Mouse (Mus musculus): ENCODE measurements around the gene 4931409K22Rik. TPM values are rescaled to one million over a fixed set of nuclear protein-coding genes. Genes with fewer than 3 reads are reported as not detected.
"Not testable (repeated sequence)": the region's sequence is repeated elsewhere in the genome, so short reads cannot be mapped to it uniquely, and the experiment has no call there.

The 4931409K22Rik gene
- polyA plus RNA-seq, 1 experiment from 2014 or later, result 0.18 TPM

DNA sequence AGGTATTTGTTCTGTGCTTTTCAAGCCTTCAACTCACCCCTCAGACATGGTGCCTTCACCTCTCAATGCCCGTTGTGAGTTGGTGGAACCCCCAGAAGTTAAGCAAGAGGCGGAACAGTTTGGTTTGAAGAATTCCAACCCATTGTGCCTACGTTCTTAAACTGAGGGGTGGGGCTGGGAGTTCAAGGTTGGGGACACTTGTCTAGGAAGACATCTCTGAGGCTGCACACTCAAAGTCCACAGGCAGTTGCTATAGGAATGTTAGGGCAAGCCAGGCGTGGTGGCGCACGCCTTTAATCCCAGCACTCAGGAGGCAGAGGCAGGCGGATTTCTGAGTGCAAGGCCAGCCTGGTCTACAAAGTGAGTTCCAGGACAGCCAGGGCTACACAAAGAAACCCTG, 1.3 kb downstream of the 4931409K22Rik start:
- not testable (repeated sequence) for H3K27ac ChIP-seq (replicated peaks); H3K4me2 ChIP-seq; H3K36me3 ChIP-seq; H3K27me3 ChIP-seq; H3K4me3 ChIP-seq; H3K9ac ChIP-seq; H3K9me3 ChIP-seq; ATAC-seq (ENCODE audit: low FRiP score, low read depth)
- H3K4me1 ChIP-seq (replicated peaks), result peaks cover 17% of the 10 kb centered on the region
- WGBS, result 90% methylated on average over 7 of the region's 7 CpGs

DNA sequence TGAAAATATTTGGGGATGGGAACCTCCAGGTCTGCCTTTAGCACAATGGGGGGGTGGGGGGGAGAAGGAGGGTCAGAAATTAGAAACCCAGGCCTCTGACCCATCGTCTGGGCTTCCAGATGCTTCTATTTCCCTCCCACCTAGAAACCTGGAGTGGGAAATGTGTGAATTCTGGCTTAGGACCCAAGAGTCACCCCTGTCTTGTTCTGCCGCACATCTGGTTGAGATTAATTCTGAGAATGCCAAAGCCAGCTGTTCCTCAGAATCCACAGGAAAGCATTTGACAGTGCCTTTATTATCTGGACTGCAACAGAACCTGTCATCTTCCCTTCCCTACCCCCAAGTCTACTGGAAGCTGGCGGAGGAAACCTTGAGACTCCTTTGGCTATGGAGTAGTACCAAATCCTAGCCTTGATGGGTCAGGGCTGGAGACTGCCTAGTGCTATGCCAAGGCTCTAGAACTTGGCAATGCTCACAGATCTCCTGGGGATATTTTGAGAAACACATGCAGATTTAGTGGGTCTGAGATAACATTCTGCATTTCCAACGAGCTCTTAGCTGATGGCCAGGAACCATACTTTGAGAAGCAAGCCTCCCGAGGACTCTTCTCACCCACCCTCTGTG, 2.9 kb downstream of the 4931409K22Rik start:
- Histone ChIP-seq H3K9ac (no peak overlapping the region), H3K36me3 (no peaks in the 10 kb centered on the region), H3K9me3 (no peaks in the 10 kb centered on the region), H3K4me3 (no peak overlapping the region), H3K4me1 (replicated peaks) (peaks cover 19% of the 10 kb centered on the region), H3K27me3 (no peaks in the 10 kb centered on the region), H3K27ac (replicated peaks) (no peak overlapping the region), H3K4me2 (no peak overlapping the region)
- no peak for ATAC-seq (ENCODE audit: low FRiP score, low read depth)
- WGBS, result 75% methylated on average over 5 of the region's 5 CpGs

- ATAC-seq (ENCODE audit: low FRiP score, low read depth), result no peak
- Histone ChIP-seq H3K9ac (no peak overlapping the region), H3K9me3 (no peaks in the 10 kb centered on the region), H3K4me3 (no peak overlapping the region), H3K4me2 (peak overlapping the region; percentile 42), H3K4me1 (replicated peaks) (peaks cover 19% of the 10 kb centered on the region), H3K27me3 (no peaks in the 10 kb centered on the region), H3K27ac (replicated peaks) (peak overlapping the region; percentile 46; the same call in 1 of the 2 replicates), H3K36me3 (no peaks in the 10 kb centered on the region)
- 48% methylated on average over 2 of the region's 2 CpGs for WGBS
Observed at GRCm38 (mm10) chr5:24551317-24551688, 5.3 kb downstream of the 4931409K22Rik start.

DNA sequence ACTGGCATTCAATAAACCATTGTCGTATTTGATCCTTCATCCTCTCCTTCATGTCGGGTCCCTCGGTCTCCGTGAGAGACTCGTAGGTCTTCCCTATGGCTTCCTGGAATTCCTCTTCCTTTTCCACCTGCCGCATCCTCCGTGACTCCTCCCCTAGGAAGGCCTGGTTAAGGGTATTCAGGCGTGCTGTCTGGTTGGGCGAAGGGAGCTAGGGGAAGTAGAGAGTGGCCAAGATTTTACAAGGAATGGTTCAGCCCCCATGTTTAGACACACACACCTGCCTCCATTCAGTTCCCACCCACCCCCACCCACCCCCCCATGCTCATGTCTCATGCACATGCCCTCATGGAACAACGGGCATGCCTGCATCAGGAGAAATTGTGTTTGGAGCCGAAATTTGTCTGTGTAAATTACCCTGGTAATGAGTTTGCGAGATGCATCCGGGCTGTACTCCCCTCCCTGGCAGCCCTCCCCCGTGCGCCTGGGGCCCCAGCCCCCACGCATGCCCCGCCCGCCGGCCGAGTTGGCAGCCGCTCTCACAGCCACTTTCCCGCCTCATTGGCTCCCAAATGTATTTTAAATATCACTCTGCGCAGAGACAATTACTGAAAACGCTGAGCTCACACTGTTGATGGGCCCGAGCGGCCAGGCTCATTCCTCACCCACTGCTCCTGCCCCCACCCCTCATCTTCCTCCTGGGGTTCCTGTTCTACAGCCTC, 5.9 kb downstream of the 4931409K22Rik start:
- peak; percentile 86 for ATAC-seq (ENCODE audit: low FRiP score, low read depth)
- Histone ChIP-seq H3K4me3 (no peak overlapping the region), H3K27me3 (no peaks in the 10 kb centered on the region), H3K4me2 (peak overlapping the region; percentile 42), H3K4me1 (replicated peaks) (peaks cover 19% of the 10 kb centered on the region), H3K36me3 (no peaks in the 10 kb centered on the region), H3K9ac (no peak overlapping the region), H3K27ac (replicated peaks) (peak overlapping the region; percentile 46), H3K9me3 (no peaks in the 10 kb centered on the region)
- 18% methylated on average over 26 of the region's 26 CpGs for WGBS

- no peak overlapping the region for H3K4me3 ChIP-seq
- 77% methylated on average over 7 of the region's 7 CpGs for WGBS
- no peak for ATAC-seq (ENCODE audit: low FRiP score, low read depth)
- no peaks in the 10 kb centered on the region for H3K4me1 ChIP-seq (replicated peaks)
- H3K4me2 ChIP-seq, result no peak overlapping the region
- H3K27me3 ChIP-seq, result no peaks in the 10 kb centered on the region
- H3K27ac ChIP-seq (replicated peaks), result no peak overlapping the region
- no peaks in the 10 kb centered on the region for H3K36me3 ChIP-seq
- H3K9ac ChIP-seq, result no peak overlapping the region
- no peaks in the 10 kb centered on the region for H3K9me3 ChIP-seq
Observed at GRCm38 (mm10) chr5:24542643-24543042, 14.0 kb downstream of the 4931409K22Rik start.

- H3K9ac ChIP-seq, result no peak overlapping the region
Observed at GRCm38 (mm10) chr5:24541144-24541569, 15.5 kb downstream of the 4931409K22Rik start.

GRCm38 (mm10) chr5:24540387-24541143, 16.0 kb downstream of the 4931409K22Rik start, which contains the start of gene Asb10:
TSS of gene Asb10 (minus strand) at chr5:24540978.
- Histone ChIP-seq H3K36me3 (no peaks in the 10 kb centered on the region), H3K4me2 (no peak within 1 kb of the TSS; the same call in 1 of the 2 replicates), H3K4me1 (replicated peaks) (peaks cover 8% of the 10 kb centered on the region; the same call in 1 of the 2 replicates), H3K9ac (no peak within 1 kb of the TSS), H3K27ac (replicated peaks) (no peak within 1 kb of the TSS), H3K9me3 (no peaks in the 10 kb centered on the region), H3K27me3 (no peaks in the 10 kb centered on the region), H3K4me3 (no peak within 1 kb of the TSS)
- WGBS, result 46% methylated on average over 14 of the region's 14 CpGs
- no peak for ATAC-seq (ENCODE audit: low FRiP score, low read depth)

More at GRCm38 (mm10) chr5:24541144-24541569, 15.5 kb downstream of the 4931409K22Rik start:
- Histone ChIP-seq H3K4me2 (no peak overlapping the region), H3K4me3 (no peak overlapping the region), H3K4me1 (replicated peaks) (peaks cover 8% of the 10 kb centered on the region; the same call in 1 of the 2 replicates), H3K27me3 (no peaks in the 10 kb centered on the region), H3K36me3 (no peaks in the 10 kb centered on the region), H3K27ac (replicated peaks) (no peak overlapping the region), H3K9me3 (no peaks in the 10 kb centered on the region)
- WGBS, result 53% methylated on average over 6 of the region's 6 CpGs
- ATAC-seq (ENCODE audit: low FRiP score, low read depth), result no peak

DNA sequence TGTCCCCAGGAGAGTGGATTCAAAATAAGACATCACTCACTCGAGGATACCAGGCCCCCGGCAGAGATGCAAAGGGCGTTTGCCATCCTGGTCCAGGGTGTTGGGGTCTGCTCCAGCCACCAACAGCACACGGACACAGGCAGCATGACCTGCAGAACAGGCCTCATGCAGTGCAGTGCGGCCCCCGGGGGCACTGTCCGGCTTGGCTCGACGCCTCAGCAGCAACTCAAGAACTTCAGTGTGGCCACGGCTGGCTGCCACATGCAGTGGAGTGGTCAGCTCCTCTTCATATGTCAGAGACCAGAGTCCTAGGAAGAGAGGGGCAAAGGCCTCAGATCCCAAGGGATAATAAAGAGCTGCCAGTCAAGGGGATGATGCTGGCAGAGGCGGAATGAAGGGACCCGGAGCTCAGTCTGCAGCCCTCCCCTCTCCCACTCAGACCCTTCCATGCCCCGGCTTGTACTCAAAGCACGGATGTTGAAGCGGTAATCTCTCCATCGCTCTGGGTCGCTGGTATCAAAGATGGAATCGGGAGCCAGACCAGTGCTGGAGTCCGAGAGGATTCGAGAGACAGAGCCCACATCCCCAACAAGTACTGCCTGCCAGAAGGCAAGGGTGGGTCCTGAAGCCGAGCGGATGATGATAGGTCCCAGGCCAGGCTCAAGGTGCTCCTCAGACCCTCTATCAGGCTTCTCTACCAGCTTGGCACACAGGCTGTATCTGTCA, 16.9 kb downstream of the 4931409K22Rik start:
- no peaks in the 10 kb centered on the region for H3K36me3 ChIP-seq
- ATAC-seq (ENCODE audit: low FRiP score, low read depth), result no peak
- H3K9ac ChIP-seq, result no peak overlapping the region
- no peak overlapping the region for H3K27ac ChIP-seq (replicated peaks)
- no peak overlapping the region for H3K4me3 ChIP-seq
- WGBS, result 83% methylated on average over 22 of the region's 22 CpGs
- H3K9me3 ChIP-seq, result no peaks in the 10 kb centered on the region
- H3K27me3 ChIP-seq, result no peaks in the 10 kb centered on the region
- no peak overlapping the region for H3K4me2 ChIP-seq
- peaks cover 8% of the 10 kb centered on the region; the same call in 1 of the 2 replicates for H3K4me1 ChIP-seq (replicated peaks)

- no peak for ATAC-seq (ENCODE audit: low FRiP score, low read depth)
- H3K9me3 ChIP-seq, result no peaks in the 10 kb centered on the region
- 62% methylated on average over 16 of the region's 16 CpGs for WGBS
- H3K4me3 ChIP-seq, result no peak overlapping the region
- no peak overlapping the region for H3K4me2 ChIP-seq
- no peaks in the 10 kb centered on the region for H3K36me3 ChIP-seq
- H3K9ac ChIP-seq, result no peak overlapping the region
- no peak overlapping the region for H3K27ac ChIP-seq (replicated peaks)
- H3K4me1 ChIP-seq (replicated peaks), result peaks cover 8% of the 10 kb centered on the region; the same call in 1 of the 2 replicates
- 0 out of 2 replicates have a peak, but pooled peaks cover 5% of the 10 kb centered on the region for H3K27me3 ChIP-seq
Observed at GRCm38 (mm10) chr5:24537618-24538017, 19.0 kb downstream of the 4931409K22Rik start.

GRCm38 (mm10) chr5:24536511-24536910, 20.1 kb downstream of the 4931409K22Rik start:
- Histone ChIP-seq H3K27me3 (peaks cover 15% of the 10 kb centered on the region; the same call in 1 of the 2 replicates), H3K27ac (replicated peaks) (no peak overlapping the region), H3K9ac (no peak overlapping the region), H3K4me2 (no peak overlapping the region), H3K4me1 (replicated peaks) (peaks cover 8% of the 10 kb centered on the region; the same call in 1 of the 2 replicates), H3K36me3 (no peaks in the 10 kb centered on the region), H3K9me3 (no peaks in the 10 kb centered on the region), H3K4me3 (no peak overlapping the region)
- ATAC-seq (ENCODE audit: low FRiP score, low read depth), result no peak
- WGBS, result 73% methylated on average over 5 of the region's 5 CpGs

DNA sequence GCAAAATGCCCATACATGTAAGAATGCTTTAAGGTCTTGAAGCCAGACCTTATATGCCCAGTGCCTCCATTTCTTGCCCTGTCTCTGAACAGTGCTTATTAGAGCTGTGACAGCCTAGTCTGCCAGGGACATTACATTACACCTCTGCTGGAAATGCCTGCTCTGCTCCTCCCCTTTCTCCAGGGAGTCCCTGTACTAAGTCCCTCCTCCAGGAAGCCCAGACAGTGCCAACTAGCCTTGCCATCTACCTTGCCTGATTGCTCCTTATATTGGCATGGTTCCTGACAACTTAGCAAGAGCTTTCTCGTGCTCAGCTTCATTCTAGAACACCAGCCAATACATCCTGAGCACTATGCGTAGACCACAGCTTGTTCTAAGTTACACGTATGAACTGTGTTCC, 20.9 kb downstream of the 4931409K22Rik start:
- Histone ChIP-seq H3K9ac (no peak overlapping the region), H3K9me3 (no peaks in the 10 kb centered on the region), H3K4me3 (no peak overlapping the region), H3K4me1 (replicated peaks) (peaks cover 8% of the 10 kb centered on the region; the same call in 1 of the 2 replicates), H3K27ac (replicated peaks) (no peak overlapping the region), H3K4me2 (no peak overlapping the region), H3K27me3 (peaks cover 15% of the 10 kb centered on the region; the same call in 1 of the 2 replicates), H3K36me3 (no peaks in the 10 kb centered on the region)
- ATAC-seq (ENCODE audit: low FRiP score, low read depth), result no peak
- WGBS, result 73% methylated on average over 3 of the region's 3 CpGs
